Mouse (Mus musculus): ENCODE measurements at regions not wholly inside any gene's neighbourhood (a gene's known extent, or its start where the extent isn't known, plus 50 kb on each side); places are given as distances from the start of the nearest gene placed in this dataset.

DNA sequence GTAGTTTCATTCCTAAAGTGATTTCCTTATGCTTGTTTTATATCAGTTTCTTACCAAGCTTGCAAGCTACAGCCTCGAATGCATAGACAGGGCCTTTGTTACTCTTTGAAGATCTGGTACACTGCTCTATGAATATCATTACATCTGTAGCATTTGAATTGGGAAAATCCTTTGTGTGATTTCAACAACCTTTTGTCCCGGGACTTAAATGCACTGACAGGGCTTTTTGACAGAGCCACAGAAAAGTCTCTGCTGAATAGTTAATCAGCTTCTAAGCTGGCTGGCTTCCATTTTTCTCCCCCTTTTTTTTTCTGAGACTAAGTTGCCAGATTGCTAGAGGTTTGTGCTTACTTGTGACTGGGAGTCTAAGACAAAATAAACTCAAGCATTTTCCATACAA, 80.2 kb downstream of the Ednrb start:
- peak; percentile 28 for DNase-seq (ENCODE audit: low read depth, low spot score)

DNA sequence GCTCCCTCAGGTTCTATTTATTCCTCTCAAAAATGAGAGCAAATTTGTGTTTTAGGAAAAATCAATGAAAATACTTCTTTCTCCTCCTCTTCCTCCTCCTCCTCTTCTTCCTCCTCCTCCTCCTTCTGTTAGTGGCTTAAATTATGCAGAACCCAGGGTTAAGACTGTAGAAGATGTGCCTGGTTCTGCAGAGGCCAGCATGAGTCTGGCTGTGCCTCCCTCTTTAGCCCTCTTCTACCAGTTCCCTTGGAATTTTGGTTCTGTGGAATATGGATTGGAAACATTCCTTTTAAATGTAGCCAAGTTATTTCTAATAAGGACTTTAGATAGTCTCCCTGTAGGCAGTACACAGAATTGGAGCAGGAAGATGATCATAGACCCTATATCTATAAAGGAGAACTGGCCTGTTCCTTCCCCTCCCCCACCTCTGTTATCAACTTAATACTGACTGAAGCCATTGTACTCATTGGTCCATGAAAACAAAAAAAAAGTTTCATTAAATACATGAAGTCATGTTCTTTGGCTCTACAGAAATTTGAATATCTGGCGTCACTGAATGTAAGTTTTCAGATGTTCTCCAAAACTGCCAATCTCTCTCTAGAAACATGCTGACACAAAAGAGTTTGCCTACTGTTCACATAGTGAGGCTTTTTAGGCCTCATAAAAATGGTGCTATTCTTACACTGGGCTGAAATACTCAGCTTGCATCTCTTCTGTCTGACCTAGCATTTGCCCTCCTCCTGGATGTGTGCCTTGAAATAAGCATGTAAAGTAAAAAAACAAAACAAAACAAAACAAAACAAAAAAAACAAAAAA, 80.8 kb downstream of the Ednrb start:
- DNase-seq (ENCODE audit: low read depth, low spot score) = no peak

DNA sequence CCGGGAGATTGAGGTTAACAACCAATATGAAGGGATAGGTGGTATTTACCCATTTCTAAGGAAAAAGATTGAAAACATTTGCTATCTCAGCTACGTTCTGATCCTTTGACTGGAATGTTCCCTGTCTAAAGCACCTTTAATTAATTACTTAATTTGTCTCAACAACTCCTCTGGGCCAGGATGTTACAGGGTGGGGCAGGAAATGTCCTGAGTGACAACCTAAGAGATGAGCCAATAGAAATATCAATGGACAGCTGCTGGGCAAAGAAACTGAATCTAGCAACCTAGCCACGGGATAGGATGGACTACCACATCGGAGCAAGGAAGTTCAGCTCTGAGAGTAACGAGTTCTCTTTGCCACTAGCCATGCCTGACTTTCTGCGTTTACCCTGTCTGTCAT, 84.8 kb downstream of the Ednrb start:
- DNase-seq (ENCODE audit: low read depth, low spot score) = no peak
